Comparison of ENCODE assay signal across 14 mouse cellular contexts in the genomic region with DNA sequence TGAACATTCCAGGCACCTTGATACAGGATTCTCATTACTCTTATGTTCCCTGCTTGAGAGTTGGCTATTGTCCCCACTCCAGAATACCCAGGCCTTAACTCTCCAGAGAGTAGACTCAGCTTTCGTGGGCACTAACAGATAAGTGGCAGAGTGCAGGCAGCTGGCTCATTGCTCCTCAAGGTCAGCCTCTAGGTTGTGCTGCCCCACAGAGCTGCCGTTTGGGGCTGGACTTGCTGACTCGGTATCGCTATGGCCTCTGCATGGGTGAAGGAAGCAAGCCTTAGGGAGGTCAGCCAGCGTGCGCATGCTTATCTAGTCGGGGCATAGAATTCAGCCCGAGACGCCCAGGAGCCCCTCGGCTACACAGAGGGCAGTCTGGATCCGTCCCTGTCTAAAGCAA. TPM values are rescaled to one million over a fixed set of nuclear protein-coding genes. Genes with fewer than 3 reads are reported as not detected.
DNase-seq lines count a peak whose midpoint lies in the region; ATAC-seq lines count a peak whose summit lies in the region.
"Had no signal": no experiment of that assay in that cellular context is flagged by ENCODE, and none has a peak within 500 bp of the region (broad histone marks: within the 10 kb centered on the region; RNA-seq: fewer than 3 reads in every experiment).

No protein-coding gene starts in this region.

- no peak overlapping the region for H3K27ac ChIP-seq in midbrain, embryonic 11.5 days (ENCODE audit: low read depth, low read length)
- no peak overlapping the region for H3K27ac ChIP-seq in forebrain, embryonic 10.5 days
- H3K27ac ChIP-seq in hindbrain, embryonic 13.5 days, result no peak overlapping the region
- H3K27ac ChIP-seq: forebrain, embryonic 15.5 days; midbrain, embryonic 10.5 days had no signal

- no peaks in the 10 kb centered on the region for H3K36me3 ChIP-seq in midbrain, embryonic 11.5 days (ENCODE audit: control insufficient read depth, insufficient read depth, low read length)
- peaks cover 10% of the 10 kb centered on the region for H3K36me3 ChIP-seq in forebrain, embryonic 10.5 days (replicated peaks)
- peaks cover 12% of the 10 kb centered on the region for H3K36me3 ChIP-seq in hindbrain, embryonic 13.5 days
- H3K36me3 ChIP-seq: forebrain, embryonic 15.5 days had no signal

- H3K4me3 ChIP-seq in midbrain, embryonic 11.5 days (ENCODE audit: low read depth, low read length), result no peak overlapping the region
- H3K4me3 ChIP-seq in forebrain, embryonic 10.5 days, result no peak overlapping the region
- H3K4me3 ChIP-seq in hindbrain, embryonic 13.5 days, result no peak overlapping the region
- H3K4me3 ChIP-seq: forebrain, embryonic 15.5 days; midbrain, embryonic 10.5 days had no signal

- no peaks in the 10 kb centered on the region for H3K9me3 ChIP-seq in midbrain, embryonic 11.5 days (ENCODE audit: control insufficient read depth, low read length)
- H3K9me3 ChIP-seq in forebrain, embryonic 10.5 days, result no peaks in the 10 kb centered on the region; the same call in 1 of the 2 replicates
- peaks cover 6% of the 10 kb centered on the region for H3K9me3 ChIP-seq in hindbrain, embryonic 13.5 days
- H3K9me3 ChIP-seq: forebrain, embryonic 15.5 days had no signal

- H3K27me3 ChIP-seq in midbrain, embryonic 11.5 days (ENCODE audit: control insufficient read depth, insufficient read depth, low read length), result no peaks in the 10 kb centered on the region
- H3K27me3 ChIP-seq in forebrain, embryonic 10.5 days (ENCODE audit: poor library complexity, severe bottlenecking), result no peaks in the 10 kb centered on the region
- no peaks in the 10 kb centered on the region for H3K27me3 ChIP-seq in hindbrain, embryonic 13.5 days
- H3K27me3 ChIP-seq: forebrain, embryonic 15.5 days had no signal

- no peak overlapping the region for H3K4me2 ChIP-seq in midbrain, embryonic 11.5 days
- H3K4me2 ChIP-seq in hindbrain, embryonic 13.5 days, result no peak overlapping the region
- H3K4me2 ChIP-seq: forebrain, embryonic 15.5 days had no signal

- no peak for ATAC-seq in midbrain, embryonic 11.5 days (ENCODE audit: low FRiP score)
- ATAC-seq in hindbrain, embryonic 13.5 days (ENCODE audit: low FRiP score), result no peak
- ATAC-seq: forebrain, embryonic 15.5 days; inflammation-experienced regulatory T-cells, adult 6 months had no signal

- DNase-seq in kidney, adult 11 months, result peak; percentile 45
- no peak for DNase-seq in kidney, postnatal 4 days
- DNase-seq in 416B (ENCODE audit: low read depth), result peak; percentile 66
- DNase-seq in adrenal gland, adult 8-10 months, result peak; percentile 70
- peak; percentile 35 for DNase-seq in heart, postnatal 4 days
- DNase-seq in midbrain, embryonic 11.5 days (ENCODE audit: low spot score, missing footprints), result no peak
- DNase-seq in forebrain, embryonic 10.5 days (ENCODE audit: extremely low spot score, low spot score), result no peak
- DNase-seq: cerebellum, adult 18-20 months; layer of hippocampus, adult 9-11 months; thymus, postnatal 14 days had no signal

- 87% methylated on average over 11 of the region's 11 CpGs for WGBS in midbrain, embryonic 11.5 days
- 92% methylated on average over 11 of the region's 11 CpGs for WGBS in forebrain, embryonic 10.5 days
- WGBS in hindbrain, embryonic 13.5 days, result 77% methylated on average over 11 of the region's 11 CpGs

- no peak overlapping the region for H3K9ac ChIP-seq in midbrain, embryonic 11.5 days (ENCODE audit: low read length)
- H3K9ac ChIP-seq in hindbrain, embryonic 13.5 days, result no peak overlapping the region
- H3K9ac ChIP-seq: forebrain, embryonic 15.5 days had no signal

- H3K4me1 ChIP-seq in midbrain, embryonic 11.5 days (ENCODE audit: control insufficient read depth, insufficient read depth, low read length), result no peaks in the 10 kb centered on the region
- H3K4me1 ChIP-seq in forebrain, embryonic 10.5 days, result no peaks in the 10 kb centered on the region
- H3K4me1 ChIP-seq in hindbrain, embryonic 13.5 days (replicated peaks), result no peaks in the 10 kb centered on the region
- H3K4me1 ChIP-seq: forebrain, embryonic 15.5 days; midbrain, embryonic 10.5 days had no signal

RNA-seq across cellular contexts. Expression of a gene that starts 13.3 kb away (rescaled TPM):
- total RNA-seq in adrenal gland, adult 8-10 months (2022), result 100 to 1,000 TPM in 2 of 4 experiments, 10 to 100 TPM in 2; 92.0 to 108 (median 97.8) TPM
- 10 to 100 TPM; 43.5 to 46.5 TPM for total RNA-seq in heart, postnatal 4 days (2021)
- polyA plus RNA-seq in midbrain, embryonic 11.5 days (2014; fragmentation: Nextera tagmentation; extraction: Ambion mirVana), result 36.0 and 40.3 TPM in 2 replicates
- polyA plus RNA-seq in forebrain, embryonic 10.5 days (2016; fragmentation: Nextera tagmentation; extraction: Ambion mirVana), result 29.0 and 31.9 TPM in 2 replicates
- polyA plus RNA-seq in hindbrain, embryonic 13.5 days (2015; fragmentation: Nextera tagmentation; extraction: Ambion mirVana), result 35.1 and 35.2 TPM in 2 replicates

Comparison
In these comparisons a context has a peak if more than half of its experiments do, and no peak if none do; other contexts are left out.
1. DNase-seq: peak in kidney, adult 11 months (single experiment), 416B (single experiment), adrenal gland, adult 8-10 months (single experiment) and heart, postnatal 4 days (single experiment); none in kidney, postnatal 4 days (0 of 2), midbrain, embryonic 11.5 days (single experiment) and forebrain, embryonic 10.5 days (single experiment).